Mouse (Mus musculus): ENCODE results near the gene Slc22a14. TPM values are rescaled to one million over a fixed set of nuclear protein-coding genes. Genes with fewer than 3 reads are reported as not detected.

Gene Slc22a14
- polyA plus RNA-seq, 1 experiment, result not detected

DNA sequence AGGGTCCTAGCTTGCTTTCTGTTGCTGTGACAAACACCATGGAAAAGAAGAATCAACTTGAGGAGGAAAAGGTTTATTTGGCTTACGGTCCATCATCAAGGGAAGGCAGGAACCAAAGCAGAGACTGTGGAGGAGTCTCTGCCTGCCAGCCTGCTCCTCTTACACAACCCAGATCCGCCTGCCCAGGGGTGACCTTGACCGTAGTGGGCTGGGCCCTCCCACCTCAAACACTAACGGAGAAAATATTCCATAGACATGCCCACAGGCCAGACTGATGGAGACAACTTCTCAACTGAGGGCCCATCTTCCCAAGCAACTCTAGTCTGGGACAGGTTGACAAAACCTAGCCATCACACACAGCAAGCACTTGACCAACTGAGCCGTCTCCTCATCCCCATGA, 223.3 kb downstream of the Slc22a14 start:
- Histone ChIP-seq H3K4me3 (ENCODE audit: insufficient read depth, low read length) (no peak overlapping the region), H3K4me1 (ENCODE audit: control insufficient read depth, insufficient read depth, low read length) (no peaks in the 10 kb centered on the region), H3K27ac (ENCODE audit: insufficient read depth, low read depth, low read length) (no peak overlapping the region)
- TF ChIP-seq POLR2A (IDR thresholded peaks at IDR 0.05; ENCODE audit: borderline replicate concordance, low read depth, low read length) (no peak), CTCF (IDR thresholded peaks at IDR 0.05; ENCODE audit: low read depth, low read length) (no peak)

DNA sequence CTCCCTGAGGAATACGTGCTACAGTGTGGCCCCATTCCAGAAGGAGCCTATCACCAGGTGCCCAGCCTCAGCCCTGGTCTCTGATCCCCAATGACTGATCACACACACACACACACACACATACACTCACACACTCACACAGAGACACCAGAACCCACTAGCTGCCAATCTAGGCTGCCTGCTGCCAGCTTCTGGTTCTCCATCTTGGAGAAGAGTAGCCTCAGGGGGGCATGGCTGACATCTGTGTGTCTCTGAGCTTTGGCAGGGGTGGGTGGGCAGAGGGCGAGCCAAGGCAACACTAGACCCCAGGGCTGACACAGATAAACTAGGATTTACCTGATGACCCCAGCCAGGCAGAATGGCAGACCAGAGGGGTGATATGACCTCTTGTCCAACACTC, 226.5 kb downstream of the Slc22a14 start:
- no peaks in the 10 kb centered on the region for H3K4me1 ChIP-seq (ENCODE audit: control insufficient read depth, insufficient read depth, low read length)
- no peak overlapping the region for H3K4me3 ChIP-seq (ENCODE audit: insufficient read depth, low read length)
- no peak overlapping the region for H3K27ac ChIP-seq (ENCODE audit: insufficient read depth, low read depth, low read length)
- TF ChIP-seq POLR2A (IDR thresholded peaks at IDR 0.05; ENCODE audit: borderline replicate concordance, low read depth, low read length) (no peak), CTCF (IDR thresholded peaks at IDR 0.05; ENCODE audit: low read depth, low read length) (no peak)

DNA sequence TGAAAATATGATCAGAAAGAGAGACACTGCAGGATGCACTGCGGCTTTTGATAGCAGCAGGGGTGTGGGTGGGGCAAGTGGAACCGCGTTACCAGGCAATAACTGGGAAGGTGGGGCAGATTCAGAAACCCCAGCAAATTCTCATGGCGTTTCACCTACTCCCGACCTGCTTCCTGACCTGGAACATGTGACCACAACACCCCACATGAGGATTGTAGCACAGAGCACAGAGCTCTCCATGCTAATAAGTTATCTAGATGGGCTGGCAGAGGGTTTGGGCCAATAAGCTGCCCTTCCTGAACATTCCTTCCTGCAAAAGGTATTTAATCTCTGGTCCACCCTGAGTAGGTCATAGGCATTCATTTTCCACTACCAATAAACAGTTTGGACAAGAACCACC, 234.7 kb downstream of the Slc22a14 start:
- TF ChIP-seq CTCF (IDR thresholded peaks at IDR 0.05; ENCODE audit: low read depth, low read length) (no peak), POLR2A (IDR thresholded peaks at IDR 0.05; ENCODE audit: borderline replicate concordance, low read depth, low read length) (no peak)
- no peak overlapping the region for H3K27ac ChIP-seq (ENCODE audit: insufficient read depth, low read depth, low read length)

DNA sequence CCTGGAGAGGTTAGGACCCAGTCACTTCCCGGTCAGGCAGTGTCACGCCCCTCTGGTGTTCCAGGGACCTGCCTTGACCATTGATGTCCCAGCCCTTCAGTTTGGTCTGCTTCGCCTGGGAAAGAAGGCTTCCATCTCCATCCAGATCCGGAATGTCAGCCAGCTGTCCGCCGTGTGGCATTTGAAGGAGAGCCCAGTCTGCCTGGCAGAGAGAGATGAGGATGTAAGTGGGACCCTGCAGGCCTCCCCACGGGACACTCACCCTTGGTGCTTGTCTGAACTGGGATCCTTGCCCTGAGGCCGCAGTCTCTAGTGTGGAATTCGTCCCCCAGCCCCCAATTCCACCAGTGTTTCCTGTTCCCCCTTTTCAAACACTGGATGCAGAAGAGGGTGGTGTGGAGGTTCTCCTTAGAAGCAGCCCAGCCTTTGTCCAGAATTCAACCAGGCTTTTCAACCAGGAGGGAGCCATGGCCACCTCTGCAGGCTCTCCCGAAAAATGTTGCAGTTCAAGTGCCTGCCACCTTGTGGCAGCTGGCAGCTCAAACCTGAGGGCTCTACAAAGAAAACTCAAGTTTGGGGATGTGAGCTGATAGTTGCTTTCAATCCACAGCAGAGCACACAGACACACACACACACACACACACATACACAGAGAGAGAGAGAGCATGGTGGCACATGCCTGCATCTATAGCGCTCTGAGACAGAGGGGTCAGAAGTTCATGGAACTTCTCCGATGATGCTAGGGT, 236.7 kb downstream of the Slc22a14 start:
- TF ChIP-seq POLR2A (IDR thresholded peaks at IDR 0.05; ENCODE audit: borderline replicate concordance, low read depth, low read length) (no peak), CTCF (IDR thresholded peaks at IDR 0.05; ENCODE audit: low read depth, low read length) (no peak)
- Histone ChIP-seq H3K27ac (ENCODE audit: insufficient read depth, low read depth, low read length) (no peak overlapping the region), H3K4me1 (ENCODE audit: control insufficient read depth, insufficient read depth, low read length) (no peaks in the 10 kb centered on the region), H3K4me3 (ENCODE audit: insufficient read depth, low read length) (no peak overlapping the region)

More for the DNA sequence above, 234.7 kb downstream of the Slc22a14 start:
- Histone ChIP-seq H3K4me1 (ENCODE audit: control insufficient read depth, insufficient read depth, low read length) (no peaks in the 10 kb centered on the region), H3K4me3 (ENCODE audit: insufficient read depth, low read length) (no peak overlapping the region)

DNA sequence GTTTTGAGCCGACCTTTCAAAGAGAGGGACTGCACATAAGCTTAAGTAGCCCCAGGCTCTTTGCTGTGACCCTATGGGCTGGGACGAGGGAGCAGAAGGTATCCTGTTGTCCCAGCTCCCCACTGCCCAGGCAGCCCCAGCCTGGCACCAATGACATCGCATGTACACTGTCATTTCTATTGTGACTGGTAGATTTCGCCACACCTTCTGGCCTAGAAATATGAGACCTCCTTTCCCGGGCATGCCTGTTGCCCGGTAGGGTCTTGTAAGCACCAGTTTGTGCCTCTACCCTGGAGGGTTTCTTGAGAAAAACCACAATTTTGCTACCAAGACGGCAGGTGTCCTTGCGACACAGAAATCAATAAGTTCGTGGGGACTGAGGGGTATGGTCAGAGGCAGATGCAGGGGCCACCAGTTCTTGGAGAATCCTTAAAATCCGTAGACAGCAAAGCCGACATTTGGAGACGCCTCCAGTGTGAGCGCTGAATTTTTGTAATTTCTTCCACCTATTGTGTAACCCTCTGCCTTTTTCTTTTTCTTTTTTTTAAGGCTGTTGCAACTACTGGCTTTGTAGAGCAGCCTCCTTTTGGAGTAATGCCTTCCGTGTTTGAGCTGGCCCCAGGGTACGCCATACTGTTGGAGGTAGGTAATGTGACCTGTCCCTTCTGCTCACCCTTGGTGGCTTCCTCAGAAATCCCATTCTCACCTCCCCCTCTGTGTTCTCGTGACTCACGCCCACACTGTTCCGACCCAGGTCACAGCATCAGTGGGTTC, 242.6 kb downstream of the Slc22a14 start:
- H3K27ac ChIP-seq (ENCODE audit: insufficient read depth, low read depth, low read length), result no peak overlapping the region
- no peak overlapping the region for H3K4me3 ChIP-seq (ENCODE audit: insufficient read depth, low read length)
- no peaks in the 10 kb centered on the region for H3K4me1 ChIP-seq (ENCODE audit: control insufficient read depth, insufficient read depth, low read length)
- TF ChIP-seq CTCF (IDR thresholded peaks at IDR 0.05; ENCODE audit: low read depth, low read length), result no peak
- TF ChIP-seq POLR2A (IDR thresholded peaks at IDR 0.05; ENCODE audit: borderline replicate concordance, low read depth, low read length), result no peak

DNA sequence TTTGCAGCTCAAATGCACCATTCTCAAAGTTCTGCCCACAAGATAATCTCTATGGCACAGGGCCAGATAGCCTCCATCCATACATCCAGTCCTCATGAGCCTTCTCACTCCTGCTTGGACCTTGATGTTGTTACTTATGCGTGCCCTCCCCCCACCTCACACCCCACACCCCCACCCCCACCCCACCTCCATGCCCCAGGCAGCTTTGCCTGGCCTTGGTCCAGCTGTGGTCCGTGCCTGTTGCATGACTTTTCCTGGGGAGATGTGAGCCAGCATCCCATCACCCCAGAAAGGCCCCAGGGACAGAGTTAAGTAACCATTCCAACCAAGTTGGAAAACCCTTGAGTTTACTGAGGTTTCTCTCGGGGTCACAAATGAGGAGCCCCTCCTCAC, 245.2 kb downstream of the Slc22a14 start:
- Histone ChIP-seq H3K4me1 (ENCODE audit: control insufficient read depth, insufficient read depth, low read length) (no peaks in the 10 kb centered on the region), H3K27ac (ENCODE audit: insufficient read depth, low read depth, low read length) (no peak overlapping the region), H3K4me3 (ENCODE audit: insufficient read depth, low read length) (no peak overlapping the region)
- TF ChIP-seq POLR2A (IDR thresholded peaks at IDR 0.05; ENCODE audit: borderline replicate concordance, low read depth, low read length) (no peak), CTCF (IDR thresholded peaks at IDR 0.05; ENCODE audit: low read depth, low read length) (no peak)

Other genes starting within 250 kb of the Slc22a14 start
- not detected in 2 replicates for gene Acaa1b, start 208.5 kb downstream of the Slc22a14 start, polyA plus RNA-seq (2012; ENCODE audit: insufficient read depth, insufficient read length, missing spikeins)
- not detected in 2 replicates for gene Gm47289, start 206.4 kb downstream of the Slc22a14 start, polyA plus RNA-seq (2012; ENCODE audit: insufficient read depth, insufficient read length, missing spikeins)
- not detected in 2 replicates for gene Slc22a13, start 156.5 kb downstream of the Slc22a14 start, polyA plus RNA-seq (2012; ENCODE audit: insufficient read depth, insufficient read length, missing spikeins)
- 27.8 and 29.2 TPM in 2 replicates for gene Oxsr1, start 43.1 kb downstream of the Slc22a14 start, polyA plus RNA-seq (2012; ENCODE audit: insufficient read depth, insufficient read length, missing spikeins)
- gene Acaa1a, start 25.9 kb downstream of the Slc22a14 start, polyA plus RNA-seq (2012; ENCODE audit: insufficient read depth, insufficient read length, missing spikeins), result 99.1 and 103 TPM in 2 replicates
- 83.8 and 93.5 TPM in 2 replicates for gene Myd88, start 24.1 kb downstream of the Slc22a14 start, polyA plus RNA-seq (2012; ENCODE audit: insufficient read depth, insufficient read length, missing spikeins)
- 5.5 and 6.1 TPM in 2 replicates for gene Xylb, start 8.2 kb downstream of the Slc22a14 start, polyA plus RNA-seq (2012; ENCODE audit: insufficient read depth, insufficient read length, missing spikeins)
- gene Acvr2b, start 36.6 kb upstream of the Slc22a14 start, polyA plus RNA-seq (2012; ENCODE audit: insufficient read depth, insufficient read length, missing spikeins), result 5.1 and 5.8 TPM in 2 replicates
- 4.6 and 5.7 TPM in 2 replicates for gene Exog, start 79.4 kb upstream of the Slc22a14 start, polyA plus RNA-seq (2012; ENCODE audit: insufficient read depth, insufficient read length, missing spikeins)
- not detected in 2 replicates for gene Scn5a, start 213.5 kb upstream of the Slc22a14 start, polyA plus RNA-seq (2012; ENCODE audit: insufficient read depth, insufficient read length, missing spikeins)

Measured in bone marrow macrophage, adult 2 months (primary cell).